Mouse (Mus musculus): ENCODE measurements around the gene Lancl3. TPM values are rescaled to one million over a fixed set of nuclear protein-coding genes. Genes with fewer than 3 reads are reported as not detected.

Lancl3 gene
- polyA plus RNA-seq, 1 experiment from 2014 or later, result 2.1 TPM

DNA sequence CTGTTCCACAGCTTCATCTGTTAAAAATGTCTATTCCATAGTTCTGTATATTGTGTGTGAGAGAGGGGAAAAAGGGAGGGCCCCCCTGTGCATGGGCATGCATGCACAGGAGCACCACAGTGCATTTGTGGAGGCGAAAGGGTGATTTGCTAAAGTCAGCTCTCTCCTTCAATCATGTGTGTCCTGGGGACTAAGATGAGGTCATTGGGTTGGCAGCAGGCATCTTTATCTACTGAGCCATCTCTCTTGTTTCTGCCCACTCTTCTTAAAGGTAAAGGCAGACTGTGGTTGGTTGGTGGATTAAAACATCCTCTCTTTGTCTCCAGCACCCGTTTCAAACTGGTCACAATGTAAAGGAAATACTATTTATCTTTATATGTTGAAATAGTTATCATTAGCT lies 27.4 kb downstream of the Lancl3 start:
- no peaks in the 10 kb centered on the region for H3K36me3 ChIP-seq

DNA sequence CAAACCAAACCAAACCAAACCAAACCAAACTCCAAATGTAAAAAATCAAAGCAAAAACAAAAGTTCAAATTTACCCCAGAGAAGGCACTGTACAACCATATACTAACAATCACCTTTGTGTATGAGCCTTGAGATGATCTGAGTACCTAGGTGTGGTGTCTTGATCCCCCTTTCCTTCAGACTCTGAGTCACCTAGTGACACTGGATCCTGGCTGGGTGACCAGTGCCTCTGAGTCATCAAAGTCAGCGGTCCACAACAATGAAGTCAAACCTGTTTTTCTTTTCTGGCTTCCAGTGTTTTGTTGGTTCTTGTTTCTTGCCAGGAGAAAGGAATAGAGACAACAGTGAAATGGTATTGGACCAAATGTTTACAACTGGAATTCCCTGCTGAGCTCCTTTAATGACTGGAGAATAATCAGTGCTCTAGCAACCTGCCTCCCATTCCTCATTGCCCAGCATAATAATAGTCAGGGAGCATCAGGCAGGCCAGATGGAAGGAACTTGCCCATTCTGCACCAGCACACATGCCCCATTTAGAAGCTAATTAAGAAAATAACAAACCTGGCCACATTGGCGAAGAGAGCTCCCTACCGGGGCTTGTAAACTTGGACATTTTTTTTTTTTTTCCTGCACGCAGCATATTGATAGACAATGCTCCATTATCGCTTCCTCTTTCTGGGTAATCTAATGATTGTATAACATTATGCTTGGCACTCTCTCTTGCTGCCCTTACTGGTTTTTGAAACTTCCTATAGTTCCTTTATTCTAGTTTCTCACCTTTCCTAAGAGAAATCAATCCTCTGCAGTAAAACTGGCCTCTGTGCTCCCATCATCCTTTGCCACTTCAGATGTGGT lies 41.3 kb downstream of the Lancl3 start:
- Histone ChIP-seq H3K9me3 (no peaks in the 10 kb centered on the region), H3K4me2 (replicated peaks) (no peak overlapping the region), H3K27me3 (no peaks in the 10 kb centered on the region), H3K4me1 (no peaks in the 10 kb centered on the region), H3K36me3 (no peaks in the 10 kb centered on the region), H3K27ac (replicated peaks) (no peak overlapping the region), H3K9ac (replicated peaks) (no peak overlapping the region), H3K4me3 (no peak overlapping the region)
- ATAC-seq (ENCODE audit: low FRiP score, low read depth), result no peak
- WGBS, result 81% methylated on average over 5 of the region's 5 CpGs

More for the DNA sequence above, 27.4 kb downstream of the Lancl3 start:
- Histone ChIP-seq H3K4me3 (no peak overlapping the region), H3K4me1 (no peaks in the 10 kb centered on the region), H3K27ac (replicated peaks) (no peak overlapping the region), H3K4me2 (replicated peaks) (no peak overlapping the region), H3K9me3 (no peaks in the 10 kb centered on the region), H3K27me3 (no peaks in the 10 kb centered on the region), H3K9ac (replicated peaks) (no peak overlapping the region)
- no peak for ATAC-seq (ENCODE audit: low FRiP score, low read depth)
- WGBS, result 67% methylated on average over 2 of the region's 2 CpGs

DNA sequence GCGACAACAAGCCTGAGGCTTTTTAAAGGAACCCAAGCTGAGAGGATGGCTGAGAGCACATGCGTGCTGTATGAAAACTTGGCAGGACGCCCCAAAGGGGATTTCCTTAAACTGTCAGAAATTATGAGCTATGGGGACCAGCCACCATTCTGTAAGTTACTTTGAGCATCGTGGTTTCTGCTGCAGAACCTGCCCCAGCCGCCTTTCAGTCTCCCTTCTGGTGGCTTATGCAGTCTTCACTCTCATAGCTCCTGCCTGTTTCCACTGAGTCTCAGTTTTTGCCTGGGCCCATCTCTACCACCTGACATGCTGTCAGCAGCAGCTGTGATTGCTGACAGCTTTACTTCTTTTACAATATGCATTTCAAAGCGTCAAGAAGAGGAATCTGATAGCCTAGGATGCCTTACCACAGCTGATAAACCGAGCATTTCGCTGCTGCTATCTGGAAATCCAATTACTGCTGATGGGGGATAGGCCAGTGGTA lies 43.7 kb downstream of the Lancl3 start:
- H3K36me3 ChIP-seq, result no peaks in the 10 kb centered on the region
- no peaks in the 10 kb centered on the region for H3K27me3 ChIP-seq
- WGBS, result 74% methylated on average over 8 of the region's 8 CpGs
- no peak overlapping the region for H3K9ac ChIP-seq (replicated peaks)
- no peak for ATAC-seq (ENCODE audit: low FRiP score, low read depth)
- no peaks in the 10 kb centered on the region for H3K4me1 ChIP-seq
- H3K4me3 ChIP-seq, result no peak overlapping the region
- no peak overlapping the region for H3K27ac ChIP-seq (replicated peaks)
- H3K4me2 ChIP-seq (replicated peaks), result no peak overlapping the region
- H3K9me3 ChIP-seq, result no peaks in the 10 kb centered on the region

DNA sequence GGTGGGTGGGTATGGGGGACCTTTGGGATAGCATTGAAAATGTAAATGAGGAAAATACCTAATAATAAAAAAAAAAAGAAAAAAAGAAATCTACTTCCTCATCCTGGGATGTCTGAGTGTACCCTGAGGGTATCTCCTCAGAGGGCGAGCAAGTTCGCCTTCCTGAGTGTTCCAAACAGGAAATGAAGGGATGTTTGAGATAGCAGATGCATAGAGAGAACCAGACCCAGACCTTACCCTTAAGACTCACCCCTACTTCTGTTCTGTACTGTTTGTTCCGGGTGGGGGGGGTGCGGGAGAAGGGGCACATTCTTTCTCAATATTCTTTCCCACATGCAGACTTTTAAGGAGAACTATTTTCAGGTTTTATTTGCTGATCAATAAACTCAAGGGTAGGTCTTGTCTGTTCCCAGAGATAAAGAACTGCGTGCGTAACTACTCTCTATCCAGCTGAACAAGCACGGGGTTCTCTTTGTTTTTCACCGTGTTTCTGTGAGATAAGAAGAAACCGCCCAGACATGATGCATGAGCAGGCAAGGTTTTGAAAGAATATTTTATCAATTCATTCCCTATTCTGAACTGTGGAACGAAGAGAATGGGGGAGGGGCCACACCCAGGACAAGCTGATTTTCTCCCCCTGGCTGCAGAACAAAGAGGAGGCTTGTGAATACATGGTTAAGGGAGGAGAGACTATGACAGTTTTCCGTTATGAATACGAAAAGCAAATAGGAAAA lies 45.1 kb downstream of the Lancl3 start:
- no peaks in the 10 kb centered on the region for H3K27me3 ChIP-seq
- no peak overlapping the region for H3K4me2 ChIP-seq (replicated peaks)
- ATAC-seq (ENCODE audit: low FRiP score, low read depth), result 0 out of 2 replicates have a peak, but pooled peaks have one; percentile 27
- H3K36me3 ChIP-seq, result no peaks in the 10 kb centered on the region
- 72% methylated on average over 12 of the region's 12 CpGs for WGBS
- H3K9me3 ChIP-seq, result no peaks in the 10 kb centered on the region
- 0 out of 2 replicates have a peak overlapping the region, but pooled peaks have one; percentile 10 for H3K27ac ChIP-seq (replicated peaks)
- no peak overlapping the region for H3K9ac ChIP-seq (replicated peaks)
- H3K4me1 ChIP-seq, result no peaks in the 10 kb centered on the region
- H3K4me3 ChIP-seq, result no peak overlapping the region

DNA sequence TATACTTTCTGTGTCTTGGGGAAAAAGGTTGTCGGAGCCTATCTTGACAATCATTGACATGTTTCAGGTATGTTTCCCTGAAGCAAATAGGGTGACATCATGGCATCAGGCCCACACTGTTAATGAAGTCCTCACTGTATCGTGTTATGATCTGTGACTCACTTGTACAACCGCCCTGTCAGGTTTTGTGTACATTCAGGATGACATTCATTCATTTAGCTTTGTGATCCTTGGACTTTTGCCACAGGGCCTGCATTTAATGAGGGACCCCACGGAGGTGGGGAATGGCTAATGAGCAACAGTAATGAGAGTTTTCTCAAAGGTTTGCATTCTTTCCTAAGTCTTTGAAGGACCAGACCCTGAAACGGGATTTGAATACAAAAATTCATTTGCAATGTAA lies 49.2 kb downstream of the Lancl3 start:
- Histone ChIP-seq H3K9ac (replicated peaks) (no peak overlapping the region), H3K4me2 (replicated peaks) (no peak overlapping the region), H3K9me3 (no peaks in the 10 kb centered on the region), H3K36me3 (no peaks in the 10 kb centered on the region), H3K27ac (replicated peaks) (no peak overlapping the region), H3K4me1 (no peaks in the 10 kb centered on the region), H3K27me3 (no peaks in the 10 kb centered on the region), H3K4me3 (no peak overlapping the region)
- peak; percentile 69; the same call in 1 of the 2 replicates for ATAC-seq (ENCODE audit: low FRiP score, low read depth)
- WGBS, result 62% methylated on average over 5 of the region's 5 CpGs

DNA sequence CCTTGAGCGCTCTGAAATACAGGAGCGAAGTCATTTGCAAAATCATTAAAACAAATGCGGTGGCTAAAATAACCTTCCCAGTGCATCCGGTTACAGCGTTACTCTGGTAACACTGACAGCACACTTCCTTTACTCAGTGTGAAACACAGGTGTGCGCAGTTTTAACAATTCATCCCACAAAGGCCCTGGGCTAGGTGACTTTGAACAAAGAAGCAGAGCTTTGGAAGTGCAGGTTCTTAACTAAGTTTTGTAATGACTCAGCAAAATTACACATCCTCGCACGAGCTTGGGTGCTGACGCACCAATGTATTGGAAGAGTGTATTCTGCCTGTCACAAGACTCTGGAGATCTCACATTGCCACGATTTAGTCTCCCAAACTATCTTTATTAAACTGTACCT lies 54.3 kb downstream of the Lancl3 start:
- 82% methylated on average over 10 of the region's 10 CpGs for WGBS
- H3K27me3 ChIP-seq, result no peaks in the 10 kb centered on the region
- H3K27ac ChIP-seq (replicated peaks), result no peak overlapping the region
- no peak overlapping the region for H3K9ac ChIP-seq (replicated peaks)
- H3K9me3 ChIP-seq, result no peaks in the 10 kb centered on the region
- no peak overlapping the region for H3K4me2 ChIP-seq (replicated peaks)
- ATAC-seq (ENCODE audit: low FRiP score, low read depth), result no peak
- H3K4me1 ChIP-seq, result no peaks in the 10 kb centered on the region
- H3K36me3 ChIP-seq, result no peaks in the 10 kb centered on the region
- no peak overlapping the region for H3K4me3 ChIP-seq

DNA sequence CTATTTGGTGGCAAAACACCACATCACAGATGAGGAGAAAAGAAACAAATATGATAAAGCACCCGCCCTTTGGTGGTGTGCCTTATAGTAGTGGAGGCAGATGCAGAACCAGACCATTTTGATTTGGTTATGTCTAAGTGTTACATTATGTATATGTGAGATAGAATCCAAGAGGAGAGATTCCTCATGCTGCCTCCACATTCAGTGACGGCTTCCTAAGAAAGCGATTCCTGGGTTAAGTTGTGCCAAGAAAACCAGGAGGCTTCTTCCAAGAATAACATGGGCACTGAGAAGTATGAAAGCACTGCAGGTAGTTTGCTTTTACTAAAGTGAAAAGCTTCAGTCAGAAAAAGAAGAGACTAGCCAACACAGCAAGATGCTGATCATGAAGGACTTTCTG lies 55.2 kb downstream of the Lancl3 start:
- H3K9ac ChIP-seq (replicated peaks), result no peak overlapping the region
- no peak overlapping the region for H3K27ac ChIP-seq (replicated peaks)
- no peaks in the 10 kb centered on the region for H3K36me3 ChIP-seq
- H3K9me3 ChIP-seq, result no peaks in the 10 kb centered on the region
- H3K4me2 ChIP-seq (replicated peaks), result no peak overlapping the region
- H3K4me3 ChIP-seq, result no peak overlapping the region
- no peak for ATAC-seq (ENCODE audit: low FRiP score, low read depth)
- H3K4me1 ChIP-seq, result no peaks in the 10 kb centered on the region
- H3K27me3 ChIP-seq, result no peaks in the 10 kb centered on the region
- 88% methylated on average over 3 of the region's 3 CpGs for WGBS

DNA sequence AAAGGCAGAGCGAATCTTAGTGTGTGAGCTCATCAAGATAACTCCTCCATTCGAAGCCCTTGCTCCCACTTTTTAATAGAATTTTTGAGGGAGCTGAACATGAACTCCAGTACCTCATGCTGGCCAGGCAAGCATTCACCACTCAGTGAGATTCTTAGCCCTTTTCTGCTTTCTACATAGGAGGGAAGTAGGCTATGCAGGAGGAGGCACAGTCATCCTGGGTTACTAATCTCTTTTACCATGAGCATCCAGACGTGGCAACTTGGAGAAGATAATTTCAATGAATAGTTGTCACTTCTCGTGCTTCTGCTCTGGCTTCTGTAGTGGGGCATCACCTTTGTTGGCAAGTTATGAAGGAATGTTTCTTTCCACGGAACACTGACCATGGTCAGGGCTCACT lies 57.1 kb downstream of the Lancl3 start, which contains the start of gene Gm14862:
Gene Gm14862 (minus strand): TSS at position 134 of the 400 bp plus-strand sequence.
- Histone ChIP-seq H3K9me3 (no peaks in the 10 kb centered on the region), H3K4me1 (no peaks in the 10 kb centered on the region), H3K9ac (replicated peaks) (no peak within 1 kb of the TSS), H3K4me2 (replicated peaks) (no peak within 1 kb of the TSS), H3K27me3 (no peaks in the 10 kb centered on the region), H3K27ac (replicated peaks) (no peak within 1 kb of the TSS), H3K4me3 (no peak within 1 kb of the TSS), H3K36me3 (no peaks in the 10 kb centered on the region)
- 78% methylated on average over 5 of the region's 5 CpGs for WGBS
- ATAC-seq (ENCODE audit: low FRiP score, low read depth), result no peak

DNA sequence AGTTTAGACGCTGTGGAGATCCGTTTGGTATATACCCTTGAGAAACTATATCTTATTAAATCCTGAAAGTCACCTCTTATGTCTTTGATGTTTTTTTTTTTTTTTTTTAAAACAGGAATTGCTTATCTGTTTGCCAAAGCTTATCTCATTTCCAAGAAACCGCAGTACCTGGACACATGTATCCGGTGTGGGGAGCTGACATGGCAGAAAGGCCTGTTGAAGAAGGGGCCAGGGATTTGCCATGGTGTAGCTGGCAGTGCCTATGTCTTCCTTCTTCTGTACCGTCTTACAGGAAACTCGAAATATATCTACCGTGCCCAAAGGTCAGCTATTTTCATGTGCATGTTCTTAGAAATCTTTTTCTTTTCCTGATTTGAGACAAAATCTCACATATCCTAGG lies 58.1 kb downstream of the Lancl3 start:
- Histone ChIP-seq H3K27ac (replicated peaks) (no peak overlapping the region), H3K9me3 (no peaks in the 10 kb centered on the region), H3K4me1 (no peaks in the 10 kb centered on the region), H3K27me3 (no peaks in the 10 kb centered on the region), H3K36me3 (no peaks in the 10 kb centered on the region), H3K4me2 (replicated peaks) (no peak overlapping the region), H3K4me3 (no peak overlapping the region), H3K9ac (replicated peaks) (no peak overlapping the region)
- ATAC-seq (ENCODE audit: low FRiP score, low read depth), result no peak
- WGBS, result 94% methylated on average over 7 of the region's 7 CpGs

DNA sequence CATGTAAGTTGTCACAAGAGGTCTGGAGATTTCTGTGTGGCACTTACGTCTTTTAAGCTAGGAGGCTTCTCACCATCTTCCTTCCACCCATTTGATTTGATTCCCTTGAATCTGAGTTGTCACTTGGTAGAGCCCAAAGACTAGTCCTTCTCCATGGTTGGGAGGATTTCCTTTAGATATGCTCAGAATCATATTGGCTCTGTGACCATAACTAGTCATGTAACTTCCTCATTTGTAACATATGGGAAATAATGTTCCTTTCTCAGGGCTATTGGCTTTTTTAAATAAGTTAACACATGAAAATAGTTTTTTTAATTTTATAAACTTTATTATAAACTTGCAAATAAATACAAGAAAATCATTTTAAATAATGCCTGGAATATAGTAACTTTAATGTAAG lies 59.6 kb downstream of the Lancl3 start:
- 79% methylated on average over 1 of the region's 1 CpGs for WGBS
- no peaks in the 10 kb centered on the region for H3K9me3 ChIP-seq
- no peak overlapping the region for H3K4me3 ChIP-seq
- no peak for ATAC-seq (ENCODE audit: low FRiP score, low read depth)
- H3K4me2 ChIP-seq (replicated peaks), result no peak overlapping the region
- H3K27ac ChIP-seq (replicated peaks), result no peak overlapping the region
- no peaks in the 10 kb centered on the region for H3K4me1 ChIP-seq
- no peaks in the 10 kb centered on the region for H3K27me3 ChIP-seq
- no peak overlapping the region for H3K9ac ChIP-seq (replicated peaks)
- no peaks in the 10 kb centered on the region for H3K36me3 ChIP-seq

DNA sequence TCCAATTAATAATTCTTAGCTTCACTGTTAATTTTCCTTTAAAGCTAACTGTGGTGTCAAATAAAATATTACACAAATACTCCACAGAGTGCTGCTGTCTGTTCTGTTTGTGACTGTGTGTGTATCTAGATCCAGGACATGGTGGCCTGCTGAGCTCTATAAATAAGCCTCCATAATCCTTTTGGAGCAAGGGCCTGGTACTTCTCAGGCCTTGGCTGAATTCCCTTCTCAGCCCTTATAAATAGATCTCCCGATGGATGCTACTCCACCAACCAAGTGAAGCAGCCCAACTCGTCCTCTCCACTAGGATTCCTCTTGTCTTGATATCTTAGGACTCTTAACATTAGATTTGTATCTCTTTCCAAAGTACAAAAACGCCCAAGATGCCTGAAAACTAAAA lies 71.4 kb downstream of the Lancl3 start:
- Histone ChIP-seq H3K9ac (replicated peaks) (no peak overlapping the region), H3K9me3 (no peaks in the 10 kb centered on the region), H3K4me3 (no peak overlapping the region), H3K27ac (replicated peaks) (no peak overlapping the region), H3K4me2 (replicated peaks) (no peak overlapping the region), H3K36me3 (no peaks in the 10 kb centered on the region), H3K4me1 (no peaks in the 10 kb centered on the region), H3K27me3 (no peaks in the 10 kb centered on the region)
- WGBS, result 58% methylated on average over 3 of the region's 3 CpGs
- no peak for ATAC-seq (ENCODE audit: low FRiP score, low read depth)

DNA sequence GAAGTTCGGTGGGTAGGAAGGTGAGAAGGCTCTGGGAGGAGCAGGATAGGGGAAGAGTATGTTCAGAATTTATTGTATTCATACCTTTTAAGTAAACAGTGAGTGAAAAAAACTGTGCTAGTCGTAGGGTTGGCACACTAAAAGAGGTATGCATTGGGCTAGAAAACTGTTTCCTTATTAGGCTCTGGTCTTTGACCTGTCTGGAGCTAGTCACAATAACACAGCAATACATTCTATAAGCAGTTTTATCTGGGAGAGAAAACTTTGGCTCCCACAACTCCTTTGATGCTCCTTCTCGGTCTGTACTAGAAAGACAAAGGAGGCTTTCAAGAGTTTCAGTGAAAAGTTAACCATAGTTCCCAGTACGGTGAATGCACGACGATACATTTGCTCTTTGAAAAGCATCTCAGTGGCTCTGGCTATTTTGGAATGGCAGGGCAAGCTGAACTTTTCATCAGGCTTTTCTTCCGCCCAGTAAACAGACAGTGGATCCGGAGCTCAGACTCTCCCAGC lies 72.3 kb downstream of the Lancl3 start:
- Histone ChIP-seq H3K27ac (replicated peaks) (no peak overlapping the region), H3K36me3 (no peaks in the 10 kb centered on the region), H3K4me1 (no peaks in the 10 kb centered on the region), H3K9me3 (no peaks in the 10 kb centered on the region), H3K27me3 (no peaks in the 10 kb centered on the region), H3K4me3 (peak overlapping the region; percentile 59), H3K9ac (replicated peaks) (peak overlapping the region; percentile 43; the same call in 1 of the 2 replicates), H3K4me2 (replicated peaks) (peak overlapping the region; percentile 53)
- 23% methylated on average over 8 of the region's 8 CpGs for WGBS
- ATAC-seq (ENCODE audit: low FRiP score, low read depth), result peak; percentile 59
